Mouse (Mus musculus) A20 (cell line): ENCODE measurements at regions not wholly inside any gene's neighbourhood (a gene's known extent, or its start where the extent isn't known, plus 50 kb on each side); places are given as distances from the start of the nearest gene placed in this dataset.

Source experiments
- DNase-seq: peaks from one replicate; pipeline ENCODE4 v3.0.0-alpha.2; 2011; ENCODE audit warnings: low read depth, low spot score

DNA sequence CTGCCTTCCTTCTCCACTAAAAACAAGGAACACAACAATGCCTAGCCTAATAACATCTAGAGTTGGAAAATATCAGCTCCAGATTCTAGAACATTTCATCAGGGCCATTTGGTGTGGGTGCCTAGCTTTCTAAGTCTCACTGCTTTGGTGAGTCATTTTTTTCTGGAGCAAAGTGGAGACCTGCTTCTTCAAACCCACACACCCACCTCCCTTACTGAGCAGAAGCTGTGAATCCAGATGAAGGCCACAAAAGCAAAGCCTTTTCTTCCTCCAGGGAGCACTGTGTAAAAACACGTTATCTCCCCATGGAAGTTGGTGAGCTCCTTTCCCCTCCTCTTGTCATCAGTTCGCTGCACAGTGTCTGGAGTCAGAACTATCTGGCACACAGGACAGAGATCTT, 294.1 kb downstream of the Mex3b start:
- no peak for DNase-seq

DNA sequence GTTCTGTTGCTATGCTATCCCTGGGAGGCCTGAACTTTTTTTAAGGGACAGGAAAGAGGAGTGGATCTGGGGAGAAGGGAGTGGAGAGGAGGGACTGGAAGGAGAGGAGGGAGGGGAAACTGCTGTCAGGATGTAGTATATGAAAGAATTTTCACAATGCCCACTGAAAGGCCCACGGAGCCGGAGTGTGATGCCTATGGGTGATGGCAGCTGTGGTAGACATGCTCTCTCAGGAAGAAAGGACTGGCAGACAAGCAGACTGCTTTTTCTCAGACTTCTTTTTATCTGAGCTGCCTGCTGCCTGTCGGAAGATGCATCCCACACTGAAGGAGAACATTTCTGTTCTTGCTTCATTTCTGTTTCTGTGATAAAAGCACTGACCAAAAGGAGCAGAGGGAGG, 295.7 kb downstream of the Mex3b start:
- no peak for DNase-seq

DNA sequence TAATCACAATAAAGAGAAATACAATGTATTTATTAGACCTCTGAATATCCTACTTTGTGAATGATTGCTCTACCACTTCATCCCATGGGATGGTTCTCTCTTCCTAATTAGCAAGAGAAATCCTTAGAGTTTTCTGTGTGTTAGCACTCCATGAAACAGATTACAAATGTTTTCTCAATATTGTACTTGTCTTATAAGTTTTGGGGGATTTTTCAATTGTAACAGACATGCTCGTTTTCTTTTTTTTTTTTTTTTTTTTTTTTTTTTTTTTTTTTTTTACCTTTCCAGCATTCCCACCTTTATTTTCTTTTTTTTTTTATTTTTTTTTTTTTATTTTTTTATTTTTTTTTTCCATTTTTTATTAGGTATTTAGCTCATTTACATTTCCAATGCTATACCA, 312.3 kb downstream of the Mex3b start:
- DNase-seq = no peak

DNA sequence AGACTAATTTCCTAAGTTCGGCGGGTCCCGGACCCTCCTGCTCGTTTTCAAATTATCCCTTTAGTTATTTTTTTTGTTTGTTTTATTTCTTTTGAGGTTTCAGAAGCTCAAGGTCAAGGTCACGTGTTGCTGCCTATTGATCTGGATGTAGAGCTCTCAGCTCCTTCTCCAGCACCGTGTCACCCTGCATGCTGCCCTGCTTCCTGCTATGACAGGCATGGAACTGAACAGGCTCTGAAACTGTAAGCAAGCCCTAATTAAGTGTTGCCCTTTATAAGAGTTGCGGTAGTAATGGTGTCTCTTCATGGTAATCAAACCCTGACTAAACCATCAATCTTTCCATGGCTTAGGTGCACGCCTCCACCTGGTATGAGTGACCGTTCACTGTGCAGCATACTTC, 319.2 kb downstream of the Mex3b start:
- no peak for DNase-seq

DNA sequence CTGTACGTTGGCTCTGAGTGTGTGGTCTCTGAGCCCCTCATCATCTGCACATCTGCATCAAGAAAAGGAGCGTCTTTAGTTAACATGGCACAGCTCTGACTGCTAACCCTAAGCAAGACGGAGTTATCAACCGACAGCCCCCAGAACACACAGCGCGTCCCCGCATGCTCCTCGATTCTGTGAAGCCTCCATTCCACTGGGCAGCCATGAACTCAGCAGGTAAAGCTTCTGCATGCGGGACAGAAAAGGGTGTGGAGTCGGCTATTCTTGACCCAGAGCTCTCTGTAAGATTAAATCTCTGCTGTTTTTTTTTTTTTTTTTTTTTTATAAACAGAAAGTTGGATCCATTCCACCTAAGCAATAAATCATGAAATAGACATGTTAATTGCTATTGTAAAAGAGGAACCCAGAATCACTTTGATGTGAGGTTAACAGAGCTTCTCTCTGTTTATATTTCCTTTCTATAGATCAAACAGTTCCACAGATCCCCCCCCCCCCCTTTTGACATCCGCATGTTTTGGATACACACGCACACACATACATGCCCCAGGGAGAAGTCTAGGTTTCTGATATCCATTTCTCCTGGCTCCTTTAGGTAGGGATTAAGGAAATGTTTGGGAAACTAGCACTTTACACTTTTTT, 328.9 kb downstream of the Mex3b start:
- no peak for DNase-seq

DNA sequence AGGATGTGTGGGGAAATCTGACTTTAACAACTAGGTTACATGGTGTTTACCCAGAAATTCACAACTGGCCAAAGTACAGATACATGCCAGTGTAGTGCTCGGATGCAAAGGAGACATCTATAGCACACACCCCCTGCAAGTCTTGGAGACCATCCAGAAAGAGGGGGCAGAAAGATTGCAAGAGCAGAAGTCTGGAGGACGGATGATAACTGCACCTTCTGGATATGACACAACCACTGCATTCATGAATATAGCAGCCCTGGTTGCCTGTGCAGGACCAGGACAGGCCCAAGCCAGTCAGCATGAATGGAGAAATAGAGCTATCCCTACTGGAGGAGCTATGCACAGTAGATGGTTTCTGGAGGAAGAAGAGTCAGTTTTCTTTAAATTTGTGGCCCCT, 330.4 kb downstream of the Mex3b start:
- DNase-seq = no peak

DNA sequence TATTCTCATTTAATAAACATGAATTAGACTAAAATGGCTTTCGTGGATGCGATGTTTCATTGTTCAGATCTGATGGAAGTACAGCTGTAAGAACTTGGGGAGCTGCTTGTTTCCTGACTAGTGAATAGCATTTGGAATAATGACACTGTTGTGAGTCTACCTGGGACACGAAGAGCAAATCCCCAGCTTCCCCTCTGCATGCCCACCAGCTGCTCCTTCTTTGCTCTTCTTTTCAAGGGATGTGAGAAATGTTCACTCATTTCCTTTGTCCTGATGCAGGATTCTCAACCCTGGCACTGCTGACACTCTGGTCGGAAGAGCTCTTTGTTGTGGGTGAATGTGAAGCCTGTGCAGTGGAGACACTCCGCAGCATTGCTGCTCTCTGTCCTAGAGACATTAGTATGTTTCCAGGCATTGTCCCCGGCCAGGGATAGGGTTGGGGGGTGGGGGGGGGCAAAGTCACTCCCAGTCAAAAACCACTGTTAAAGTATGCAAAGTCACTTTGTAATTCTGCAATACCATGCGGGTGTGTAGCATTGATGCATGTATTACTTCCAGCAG, 334.1 kb downstream of the Mex3b start:
- DNase-seq = no peak

DNA sequence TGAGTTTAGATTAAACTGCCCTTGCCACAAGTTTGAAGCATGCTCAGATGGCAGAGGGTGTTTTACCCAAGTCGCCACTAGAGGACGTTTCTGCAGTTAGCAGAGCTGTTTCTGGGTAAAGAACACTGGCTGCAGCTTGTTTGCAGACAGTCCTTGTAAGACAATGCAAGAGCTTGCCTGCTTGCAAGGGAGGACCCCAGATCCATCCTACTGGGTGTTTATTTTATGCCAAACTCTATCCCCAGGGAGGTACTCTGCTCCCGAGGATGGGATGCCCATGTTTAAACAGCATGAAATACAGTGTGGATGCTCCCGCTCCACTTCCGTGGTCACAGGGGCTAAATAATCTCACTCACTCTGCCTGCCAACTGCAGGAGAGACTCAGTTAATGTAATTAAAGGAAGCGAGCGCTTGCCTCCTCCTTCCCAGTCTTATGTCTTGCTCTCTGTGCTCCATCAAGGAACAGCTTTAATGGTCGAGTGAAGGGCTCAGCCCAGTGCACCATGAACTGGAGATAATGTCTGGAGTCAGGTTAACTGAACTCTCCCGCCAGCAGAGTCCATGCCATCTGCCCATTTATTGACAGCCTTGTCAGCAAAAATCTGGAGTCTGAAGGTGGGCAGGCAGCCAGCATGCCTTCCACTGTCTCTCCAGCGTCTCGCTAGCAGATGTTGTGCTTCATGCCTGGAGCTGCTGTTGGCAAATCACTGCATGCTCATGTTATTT, 334.8 kb downstream of the Mex3b start:
- DNase-seq = no peak

DNA sequence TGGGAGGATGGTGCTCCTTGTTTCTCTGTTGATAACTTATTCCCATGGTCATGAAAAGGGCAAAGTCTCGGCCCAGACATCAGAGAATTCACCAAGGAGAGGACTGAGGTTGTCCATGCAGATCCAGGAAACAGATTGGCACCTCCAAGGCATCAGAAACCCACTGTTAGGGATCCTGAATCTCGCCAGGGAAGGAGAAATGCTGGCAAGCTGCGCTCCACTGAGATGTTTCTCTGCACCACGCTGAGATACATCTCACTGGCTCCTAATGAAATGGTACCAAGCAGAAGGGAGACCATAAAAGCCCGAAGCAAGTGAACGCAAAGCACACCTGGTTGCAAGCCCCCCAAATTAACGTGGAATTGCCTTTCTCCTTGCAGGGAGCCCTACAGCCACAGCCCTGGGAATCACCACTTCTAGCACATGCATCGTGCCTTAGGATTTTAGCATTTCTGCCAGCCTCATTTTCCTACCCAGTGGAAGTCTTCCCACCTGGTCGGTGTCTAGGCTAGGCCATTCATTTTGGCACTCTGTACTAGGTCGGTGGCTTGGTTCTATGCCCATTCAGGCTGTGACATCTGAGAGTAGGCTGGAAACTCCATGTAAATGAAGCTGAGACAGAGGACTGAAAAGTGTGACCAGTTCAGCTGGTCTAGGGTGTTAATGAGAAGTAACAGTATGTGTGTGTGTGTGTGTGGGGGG, 336.3 kb downstream of the Mex3b start:
- DNase-seq = no peak

DNA sequence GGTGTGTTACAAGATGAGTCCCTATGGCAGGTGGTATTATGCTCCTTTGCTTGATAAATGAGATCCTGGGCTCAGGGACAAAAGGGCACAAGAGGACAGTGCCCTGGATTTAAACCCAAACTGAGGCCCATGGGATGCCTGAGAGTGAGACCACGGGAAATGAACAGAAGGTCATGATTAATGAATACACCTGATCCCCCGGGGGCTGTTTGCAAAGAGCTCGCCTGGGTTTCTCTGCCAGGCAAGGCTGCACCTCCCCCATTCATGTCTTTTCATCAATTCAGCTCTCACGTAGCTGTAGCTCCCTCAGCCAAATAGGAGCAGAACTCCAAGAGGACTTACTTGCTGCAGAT, 336.9 kb downstream of the Mex3b start:
- no peak for DNase-seq

DNA sequence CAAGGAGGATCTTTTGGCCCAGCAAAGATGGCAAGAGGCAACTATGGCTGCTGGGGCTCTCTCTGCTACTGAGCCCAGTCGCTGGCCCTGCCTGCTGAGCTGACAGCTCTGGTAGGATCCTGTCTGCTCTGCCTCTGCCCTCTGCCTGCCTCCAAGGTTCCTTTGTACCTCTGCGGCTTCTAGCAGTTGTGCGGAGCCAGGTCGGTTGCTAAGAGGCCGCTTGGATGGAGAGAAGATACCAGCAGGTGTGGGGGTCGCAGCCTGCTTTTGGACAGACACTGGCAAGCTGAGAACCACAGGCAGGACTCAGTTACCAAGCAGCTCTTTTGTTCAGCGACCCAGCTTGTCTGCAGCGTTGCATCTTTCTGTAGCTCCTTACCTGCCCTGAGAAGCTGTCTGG, 337.6 kb downstream of the Mex3b start:
- peak; percentile 4 for DNase-seq

DNA sequence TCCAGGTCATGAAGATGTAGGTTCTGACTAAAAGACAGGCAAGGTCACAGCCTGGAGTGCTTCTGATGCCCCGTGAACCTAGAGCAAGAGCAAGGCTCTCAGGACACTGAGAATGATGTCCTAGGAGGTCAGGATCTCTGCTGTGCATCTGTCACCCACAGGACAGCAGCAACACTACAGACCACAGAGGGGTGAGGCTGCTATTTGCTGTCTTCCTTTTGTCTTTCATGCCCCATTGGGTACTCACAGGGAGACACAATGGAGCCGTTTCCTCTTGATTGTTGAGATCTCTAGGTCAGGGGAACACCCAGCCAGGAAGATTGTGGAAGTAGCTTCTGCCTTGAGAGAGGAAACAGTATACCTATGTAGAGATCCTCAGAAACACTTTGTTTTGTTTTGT, 339.9 kb downstream of the Mex3b start:
- no peak for DNase-seq

DNA sequence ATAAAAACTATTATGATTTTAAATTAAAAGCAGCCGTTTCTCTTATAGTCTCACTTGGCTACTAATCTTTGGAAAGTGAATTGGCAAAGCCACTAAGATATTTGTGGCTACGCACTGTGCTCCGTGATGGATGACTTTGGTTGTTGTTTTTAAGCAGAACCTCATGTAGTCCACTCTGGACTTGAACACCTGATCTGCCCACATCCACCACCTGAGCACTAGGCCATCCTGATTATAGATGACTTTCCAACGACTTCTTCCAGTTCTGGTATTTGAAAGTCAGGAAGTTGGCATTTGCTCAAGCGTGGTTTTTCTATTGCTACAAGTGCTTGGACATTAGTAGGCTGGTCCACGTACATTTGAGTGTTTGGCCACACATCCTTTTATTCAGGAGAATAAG, 344.5 kb downstream of the Mex3b start:
- DNase-seq = no peak

DNA sequence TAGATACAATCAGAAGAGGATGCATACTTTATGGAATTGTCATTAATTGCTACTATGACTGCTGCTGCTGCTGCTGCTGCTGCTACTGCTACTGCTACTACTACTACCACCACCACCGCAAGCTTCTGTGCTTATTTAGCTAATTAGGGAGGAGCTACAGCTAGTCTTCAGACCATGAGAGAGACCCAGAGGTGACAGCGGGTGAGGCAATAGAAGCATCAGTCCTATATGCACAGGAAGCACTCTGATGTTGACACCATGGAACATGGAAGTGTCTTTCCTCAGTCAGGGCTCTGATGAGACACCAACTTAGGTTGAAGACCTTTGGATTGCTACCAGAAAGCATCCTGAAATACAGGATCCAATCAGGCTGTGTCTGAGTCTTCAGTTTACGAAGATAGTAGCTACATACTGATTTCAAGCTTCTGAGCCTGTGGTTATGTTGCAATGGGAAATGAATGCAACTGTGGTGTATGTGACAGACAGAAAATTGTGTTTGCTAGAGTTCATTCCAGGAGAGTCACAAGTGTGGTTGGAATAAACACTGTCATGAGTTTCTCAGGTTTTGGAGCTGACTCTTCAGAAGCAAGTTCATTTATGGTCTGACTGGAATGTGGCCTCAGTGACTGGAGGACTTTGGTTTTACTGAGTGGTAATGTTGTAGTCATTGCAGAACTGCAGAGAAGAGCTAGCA, 355.0 kb downstream of the Mex3b start:
- DNase-seq = no peak

DNA sequence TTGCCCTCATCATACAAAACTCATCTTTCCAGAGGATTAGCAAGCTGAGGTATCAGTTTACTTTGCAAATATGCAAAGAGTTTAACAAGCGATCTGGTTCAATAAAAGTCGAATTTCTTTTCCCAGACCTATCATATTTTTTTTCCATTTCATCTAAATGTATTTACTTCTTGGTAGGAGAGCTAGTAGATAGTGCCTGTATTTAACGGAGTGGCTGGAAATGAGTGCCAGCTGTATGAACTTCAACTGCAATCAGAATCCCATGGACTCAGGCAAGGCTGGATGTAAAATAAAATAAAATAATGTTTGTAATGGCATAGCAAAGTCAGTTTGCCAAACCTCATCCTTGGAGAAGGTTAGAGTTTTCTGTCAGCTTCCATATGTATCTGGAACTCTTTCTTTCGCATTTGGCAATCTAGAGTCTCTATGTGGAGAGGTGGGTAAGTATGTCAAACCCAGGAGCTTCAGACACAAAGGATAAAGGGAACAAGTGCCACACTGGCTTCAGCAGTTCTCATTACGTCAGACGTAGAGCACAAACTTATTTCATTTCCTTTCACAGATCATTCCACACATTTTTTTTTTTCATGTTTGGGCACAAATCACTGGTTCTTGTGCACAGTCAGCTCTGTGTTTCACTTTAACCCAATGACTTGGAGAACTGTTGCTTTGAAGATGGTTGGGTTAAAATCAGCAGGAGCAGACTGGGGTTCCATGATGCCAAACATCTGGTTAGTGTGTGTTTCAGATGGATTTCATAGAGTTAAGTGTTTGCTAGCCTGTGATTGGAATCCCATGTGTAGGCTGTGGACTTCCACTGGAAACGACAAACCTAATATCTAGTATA, 357.2 kb upstream of the Tmc3 start:
- DNase-seq = no peak

DNA sequence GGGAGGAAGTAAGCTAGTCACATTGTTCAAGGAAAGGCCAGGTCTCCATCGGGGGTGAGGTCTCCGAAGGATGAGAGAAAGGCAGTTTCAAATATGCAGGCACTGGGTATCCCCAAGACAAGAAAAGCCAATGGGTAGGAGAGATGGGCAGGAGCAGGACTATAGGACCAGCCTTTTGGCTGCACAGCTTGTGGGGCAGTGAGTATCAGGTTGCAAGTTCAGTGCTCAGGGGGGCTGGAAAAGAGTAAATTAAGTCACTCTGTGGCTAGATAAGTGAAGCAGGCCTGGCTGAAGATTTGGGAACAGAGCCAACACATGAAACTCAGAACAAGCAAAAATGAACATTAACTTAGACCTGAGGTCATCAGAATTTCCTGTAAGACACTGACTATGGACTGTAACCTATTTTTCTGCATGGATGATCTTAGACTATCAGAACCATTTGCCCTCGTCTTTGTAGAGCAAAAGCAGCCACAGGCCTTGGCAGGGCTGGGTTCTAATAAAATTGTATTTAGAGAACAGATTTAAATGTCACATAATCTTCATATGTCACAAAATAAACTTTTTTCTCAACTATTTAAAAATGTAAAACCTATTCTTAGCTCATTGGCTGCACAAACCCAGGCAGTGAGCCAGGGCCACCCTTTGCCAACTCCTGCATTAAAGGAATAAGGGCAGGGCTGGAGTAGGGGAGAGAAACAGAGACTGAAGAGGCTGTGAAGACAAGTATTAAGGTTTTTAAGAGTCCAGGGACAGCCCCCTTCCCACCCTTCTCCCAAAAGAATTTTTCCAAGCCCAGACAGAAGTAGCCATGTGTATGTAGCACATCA, 354.0 kb upstream of the Tmc3 start:
- no peak for DNase-seq

DNA sequence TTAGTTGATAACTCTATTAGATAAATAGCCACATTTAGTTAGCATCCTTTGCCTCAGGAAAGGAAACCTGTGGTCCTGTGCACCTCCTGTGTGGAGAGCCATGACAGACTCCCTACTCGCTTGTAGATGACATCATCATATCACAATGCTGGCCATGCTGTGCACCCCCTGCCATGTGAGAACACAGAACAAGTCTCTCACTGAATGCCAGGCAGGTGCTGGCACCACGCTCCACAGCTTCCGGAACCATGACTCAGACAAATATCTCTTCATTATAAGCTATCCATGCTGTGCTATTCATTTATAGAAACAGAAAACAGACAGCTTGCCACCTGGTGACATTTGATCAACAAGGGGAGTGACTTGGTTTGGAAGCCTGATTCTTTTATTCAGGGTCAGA, 349.1 kb upstream of the Tmc3 start:
- DNase-seq = no peak

DNA sequence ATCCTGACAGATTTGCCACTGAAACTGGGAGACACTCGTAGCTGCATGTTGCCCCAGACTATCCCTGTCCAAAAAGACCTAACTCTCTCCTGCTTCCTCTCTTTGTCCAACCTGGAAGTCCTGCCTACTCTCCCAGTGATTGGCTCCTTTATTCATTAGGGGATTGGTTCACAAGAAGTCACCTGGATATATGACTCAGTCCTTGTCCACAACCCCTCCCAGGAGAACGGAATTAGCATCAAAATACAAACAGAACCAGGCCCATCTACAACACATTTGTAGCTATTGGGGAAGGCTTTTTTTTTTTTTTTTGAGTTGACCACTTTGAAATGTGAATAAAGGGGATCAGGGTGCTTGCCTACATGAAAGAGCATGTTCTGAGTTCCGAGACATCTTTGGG, 347.4 kb upstream of the Tmc3 start:
- DNase-seq = no peak

DNA sequence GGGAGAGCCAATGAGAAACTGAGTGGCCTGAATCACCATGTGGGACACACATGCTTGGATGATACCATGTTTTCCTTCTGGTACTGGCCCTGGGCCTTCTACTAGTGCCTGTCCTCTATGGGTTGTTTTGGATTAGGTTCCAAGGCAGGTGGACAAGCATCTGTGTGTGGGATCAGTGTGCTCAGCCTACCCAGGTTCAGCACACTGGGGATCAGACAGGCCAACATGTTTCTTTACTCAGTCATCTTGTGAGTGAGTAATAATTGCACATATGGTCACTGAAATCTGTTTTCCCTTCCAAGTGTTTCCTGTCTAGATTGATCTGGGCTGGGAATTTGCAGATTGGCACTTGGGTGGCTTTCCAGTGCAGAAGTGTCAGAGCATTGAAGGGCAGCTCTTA, 346.6 kb upstream of the Tmc3 start:
- no peak for DNase-seq

DNA sequence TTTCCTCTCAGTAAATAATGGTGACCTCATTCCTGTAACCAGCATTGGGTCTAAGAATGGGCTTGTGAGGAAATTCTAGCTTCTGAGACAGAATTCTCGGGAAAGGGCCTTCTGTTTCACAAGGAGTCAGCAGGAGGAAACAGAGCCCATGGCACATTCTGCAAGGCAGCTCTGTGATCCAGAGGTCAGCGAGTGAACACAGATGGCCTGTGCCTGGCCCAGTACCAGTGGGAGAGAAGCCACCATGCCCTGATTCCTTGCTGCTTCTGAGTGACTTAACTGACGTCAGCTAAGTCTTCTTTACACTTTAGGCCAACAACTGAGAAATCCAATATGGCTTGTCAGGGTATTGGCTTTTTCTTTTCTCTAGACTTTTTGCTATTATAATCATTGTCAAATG, 342.5 kb upstream of the Tmc3 start:
- DNase-seq = no peak
